Mouse (Mus musculus) forebrain, embryonic 14.5 days (tissue): ENCODE results near the gene Bcan. TPM values are rescaled to one million over a fixed set of nuclear protein-coding genes. Genes with fewer than 3 reads are reported as not detected.

Source experiments
- ATAC-seq: fragments of 200-750 bp; cut with Nextera tagmentation; 2 replicates; pipeline ENCODE4 v1.8.0; 2017; ENCODE audit warnings: mild to moderate bottlenecking, moderate library complexity
- DNase-seq: peaks from one replicate; pipeline ENCODE4 v3.0.0-alpha.2; 2015; ENCODE audit warnings: low spot score
- H3K27ac ChIP-seq: fragments of 300-500 bp; sonication (generic); 2 replicates; pipeline ENCODE4 v1.5.1; 2014; ENCODE audit warnings: low read depth, mild to moderate bottlenecking, control low read depth, low read length, moderate library complexity
- H3K27me3 ChIP-seq: fragments of 300-500 bp; sonication (generic); replicated peaks from 2 replicates; pipeline ENCODE4 v1.6.1; 2014; ENCODE audit warnings: low read length, control low read depth, mixed read lengths; ENCODE audit not compliant: control insufficient read depth, insufficient read depth
- H3K36me3 ChIP-seq: fragments of 300-500 bp; sonication (generic); 2 replicates; pipeline ENCODE4 v1.6.1; 2014; ENCODE audit warnings: low read length, control low read depth; ENCODE audit not compliant: control insufficient read depth, insufficient read depth
- H3K4me1 ChIP-seq: fragments of 300-500 bp; sonication (generic); 2 replicates; pipeline ENCODE4 v1.6.1; 2014; ENCODE audit warnings: antibody characterized with exemption, low read length, control low read depth; ENCODE audit not compliant: control insufficient read depth, insufficient read depth
- H3K4me2 ChIP-seq: fragments of 300-500 bp; sonication (generic); 2 replicates; pipeline ENCODE4 v1.6.1; 2014; ENCODE audit warnings: mild to moderate bottlenecking, control low read depth, low read length
- H3K4me3 ChIP-seq: fragments of 300-500 bp; sonication (generic); 2 replicates; pipeline ENCODE4 v1.5.1; 2014; ENCODE audit warnings: low read depth, low read length, control low read depth
- H3K9ac ChIP-seq: fragments of 300-500 bp; sonication (generic); 2 replicates; pipeline ENCODE4 v1.6.1; 2014; ENCODE audit warnings: mild to moderate bottlenecking, low read length, control low read depth, moderate library complexity
- H3K9me3 ChIP-seq: fragments of 300-500 bp; sonication (generic); replicated peaks from 2 replicates; pipeline ENCODE4 v1.6.1; 2016; ENCODE audit warnings: low read length, control low read depth, mixed read lengths; ENCODE audit not compliant: control insufficient read depth
- WGBS: fragments of 180-500 bp; shearing (Covaris S2); extraction: QIAGEN DNeasy Blood & Tissue Kit; methylation state at CpG from one replicate; pipeline ENCODE4 v1.1.7; 2014; 5-methylcytosine and 5-hydroxymethylcytosine counted together
- polyA plus RNA-seq: library from polyadenylated mRNA; unstranded; fragments of >200 nt; fragmentation: Nextera tagmentation; extraction: Ambion mirVana; gene quantifications from 2 replicates; pipeline ENCODE4 v1.2.1, GENCODE M21; 2014

Bcan gene
- polyA plus RNA-seq, 1 experiment from 2014 or later: 13.5 TPM

DNA sequence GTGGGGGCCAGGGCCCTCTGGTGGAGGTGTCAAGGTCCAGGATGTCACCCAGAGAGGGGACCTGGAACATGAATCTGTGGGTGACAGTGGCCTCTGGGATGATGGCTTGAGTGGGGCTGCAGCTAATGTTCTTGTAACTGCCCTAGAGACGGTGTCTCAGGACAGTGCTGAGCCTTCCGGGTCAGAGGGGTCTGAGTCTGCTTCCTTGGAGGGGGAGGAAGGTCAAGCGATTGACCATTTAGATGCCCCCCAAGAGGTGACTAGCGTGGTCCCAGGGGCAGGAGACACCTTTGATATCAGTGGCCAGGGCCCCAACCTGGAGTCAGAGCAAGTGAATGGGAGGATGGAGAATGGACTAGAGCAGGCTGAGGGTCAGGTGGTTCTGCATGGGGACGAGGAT, 20.5 kb downstream of the Bcan start:
- Histone ChIP-seq H3K9me3 (no peaks in the 10 kb centered on the region), H3K27me3 (no peaks in the 10 kb centered on the region), H3K4me3 (no peak overlapping the region), H3K4me1 (peaks cover 28% of the 10 kb centered on the region), H3K36me3 (peaks cover 40% of the 10 kb centered on the region), H3K4me2 (no peak overlapping the region), H3K9ac (no peak overlapping the region), H3K27ac (no peak overlapping the region)
- WGBS: 89% methylated on average over 5 of the region's 5 CpGs
- DNase-seq: no peak
- ATAC-seq: no peak

DNA sequence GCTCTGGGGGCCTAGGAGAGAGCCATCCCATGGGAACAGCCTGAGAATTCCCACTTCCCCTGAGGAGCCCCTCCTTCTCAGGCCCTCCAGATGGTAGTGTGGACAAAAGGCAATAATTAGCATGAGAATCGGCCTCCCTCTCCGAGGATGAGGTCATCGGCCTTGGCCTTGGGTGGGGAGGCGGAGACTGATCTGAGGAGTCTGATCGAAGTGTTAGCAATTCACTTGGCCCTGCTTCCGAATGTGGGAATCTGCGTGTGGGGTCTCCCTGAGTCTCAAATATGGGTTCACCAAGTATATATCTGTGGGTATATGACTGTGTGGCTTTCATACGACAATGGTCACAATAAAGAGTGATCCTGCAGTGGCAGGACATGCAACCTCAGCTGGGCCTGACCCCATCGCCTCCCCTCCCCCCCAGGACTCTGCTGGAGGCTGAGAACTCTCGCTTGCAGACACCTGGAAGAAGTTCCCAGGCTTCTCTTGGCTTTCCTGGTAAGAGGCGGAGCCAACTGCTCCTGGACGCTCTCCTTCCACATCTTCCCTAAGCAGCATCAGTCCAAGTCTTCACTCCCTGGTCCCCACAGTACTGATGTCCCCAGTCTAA, 25.5 kb downstream of the Bcan start:
- Histone ChIP-seq H3K4me3 (peak overlapping the region; percentile 67), H3K36me3 (peaks cover 37% of the 10 kb centered on the region), H3K9me3 (no peaks in the 10 kb centered on the region), H3K27ac (peak overlapping the region; percentile 94), H3K27me3 (no peaks in the 10 kb centered on the region), H3K4me2 (peak overlapping the region; percentile 94), H3K9ac (peak overlapping the region; percentile 84), H3K4me1 (peaks cover 31% of the 10 kb centered on the region)
- ATAC-seq: peak; percentile 82
- 2% methylated on average over 12 of the region's 12 CpGs for WGBS
- DNase-seq: peak; percentile 95

DNA sequence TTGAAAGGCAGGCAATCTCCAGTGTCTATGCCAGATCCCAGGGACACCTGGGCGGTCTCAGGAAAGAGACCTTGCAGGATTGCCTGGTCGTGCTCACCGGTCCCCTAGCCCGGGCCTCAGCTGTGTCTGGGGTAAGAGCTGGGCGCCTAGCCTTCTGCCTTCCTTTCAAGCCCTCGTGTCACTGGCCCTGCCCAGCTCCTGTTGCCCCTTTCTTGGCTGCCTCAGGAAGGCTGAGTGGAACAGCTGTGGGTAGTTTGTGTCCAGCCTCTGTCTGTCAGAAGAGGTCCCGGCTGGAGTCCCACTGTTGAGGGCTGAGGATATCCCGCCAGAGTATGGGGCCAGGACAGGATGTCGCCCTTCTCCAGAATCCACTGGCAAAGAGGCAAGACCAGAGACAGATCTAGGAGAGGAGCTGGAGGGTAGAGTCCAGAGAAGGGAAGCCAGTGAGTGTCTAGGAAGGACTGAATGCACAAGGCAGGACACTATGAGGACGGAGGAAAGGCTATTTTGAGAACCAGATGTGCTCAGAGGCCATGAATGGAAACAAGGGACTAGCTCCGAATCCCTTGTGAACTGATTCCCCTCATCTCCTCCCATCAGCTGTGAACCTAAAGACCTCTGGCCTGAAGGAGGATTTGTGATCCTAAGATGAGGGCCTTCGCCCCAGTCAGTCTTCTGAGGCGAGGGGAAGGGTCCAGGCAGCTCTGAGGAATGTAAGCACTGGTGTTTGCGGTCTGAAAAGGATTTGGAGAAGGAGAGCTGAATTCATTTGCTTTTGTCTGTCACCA, 26.2 kb downstream of the Bcan start:
- Histone ChIP-seq H3K27me3 (no peaks in the 10 kb centered on the region), H3K9me3 (no peaks in the 10 kb centered on the region), H3K4me1 (peaks cover 31% of the 10 kb centered on the region), H3K4me2 (peak overlapping the region; percentile 94), H3K4me3 (peak overlapping the region; percentile 67), H3K9ac (peak overlapping the region; percentile 84), H3K36me3 (peaks cover 32% of the 10 kb centered on the region), H3K27ac (peak overlapping the region; percentile 94)
- WGBS: 3% methylated on average over 14 of the region's 14 CpGs
- DNase-seq: no peak
- ATAC-seq: no peak

DNA sequence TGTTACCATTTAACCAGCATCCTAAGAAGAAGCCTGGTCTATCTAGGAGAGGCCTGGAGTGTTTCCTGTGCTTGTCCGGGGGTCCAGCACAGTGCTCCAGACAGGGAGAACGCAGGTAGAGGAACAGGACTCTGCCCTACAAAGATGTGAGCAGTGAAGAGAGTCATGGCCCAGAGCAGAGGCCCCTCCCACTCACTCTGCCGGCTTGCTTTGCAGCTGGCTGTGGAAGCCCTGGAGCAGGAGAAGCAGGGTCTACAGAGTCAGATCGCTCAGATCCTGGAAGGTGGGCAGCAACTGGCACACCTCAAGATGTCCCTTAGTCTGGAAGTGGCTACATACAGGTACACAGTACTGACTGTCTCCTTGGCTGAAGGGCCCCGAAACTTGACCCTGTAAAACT, 27.3 kb downstream of the Bcan start:
- peak overlapping the region; percentile 67 for H3K4me3 ChIP-seq
- H3K9ac ChIP-seq: peak overlapping the region; percentile 84
- H3K4me1 ChIP-seq: peaks cover 31% of the 10 kb centered on the region
- WGBS: 7% methylated on average over 5 of the region's 5 CpGs
- no peaks in the 10 kb centered on the region for H3K27me3 ChIP-seq
- DNase-seq (no peak), ATAC-seq (no peak)
- peak overlapping the region; percentile 94 for H3K27ac ChIP-seq
- peaks cover 23% of the 10 kb centered on the region for H3K36me3 ChIP-seq
- H3K4me2 ChIP-seq: peak overlapping the region; percentile 94
- no peaks in the 10 kb centered on the region for H3K9me3 ChIP-seq

DNA sequence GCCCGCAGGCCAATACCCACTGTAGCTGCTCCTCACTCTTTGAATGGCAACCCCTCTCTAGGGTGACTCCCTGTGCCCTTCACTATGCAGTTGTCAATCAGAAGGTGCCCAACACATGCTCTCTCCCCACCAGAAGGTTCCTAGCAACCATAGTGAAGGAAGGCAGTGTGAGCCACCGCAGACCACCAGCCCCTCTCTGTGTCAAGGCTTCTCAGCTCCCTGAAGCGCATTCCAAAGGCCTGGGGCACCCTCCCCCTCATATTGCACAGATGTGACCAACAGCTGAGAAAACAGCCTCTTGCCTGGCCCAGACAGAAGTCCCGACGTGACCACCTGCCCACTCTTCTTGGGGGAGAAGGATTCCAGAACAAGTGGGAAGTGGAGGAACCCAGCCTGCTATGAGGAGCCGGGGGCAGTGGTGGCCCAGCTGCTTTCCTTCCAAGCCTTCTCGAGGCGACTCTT, 27.8 kb downstream of the Bcan start:
- Histone ChIP-seq H3K27me3 (no peaks in the 10 kb centered on the region), H3K4me1 (peaks cover 31% of the 10 kb centered on the region), H3K36me3 (peaks cover 20% of the 10 kb centered on the region), H3K4me2 (peak overlapping the region; percentile 94), H3K4me3 (peak overlapping the region; percentile 67), H3K9ac (peak overlapping the region; percentile 84), H3K27ac (peak overlapping the region; percentile 94), H3K9me3 (no peaks in the 10 kb centered on the region)
- DNase-seq (no peak), ATAC-seq (no peak)
- 2% methylated on average over 8 of the region's 8 CpGs for WGBS

DNA sequence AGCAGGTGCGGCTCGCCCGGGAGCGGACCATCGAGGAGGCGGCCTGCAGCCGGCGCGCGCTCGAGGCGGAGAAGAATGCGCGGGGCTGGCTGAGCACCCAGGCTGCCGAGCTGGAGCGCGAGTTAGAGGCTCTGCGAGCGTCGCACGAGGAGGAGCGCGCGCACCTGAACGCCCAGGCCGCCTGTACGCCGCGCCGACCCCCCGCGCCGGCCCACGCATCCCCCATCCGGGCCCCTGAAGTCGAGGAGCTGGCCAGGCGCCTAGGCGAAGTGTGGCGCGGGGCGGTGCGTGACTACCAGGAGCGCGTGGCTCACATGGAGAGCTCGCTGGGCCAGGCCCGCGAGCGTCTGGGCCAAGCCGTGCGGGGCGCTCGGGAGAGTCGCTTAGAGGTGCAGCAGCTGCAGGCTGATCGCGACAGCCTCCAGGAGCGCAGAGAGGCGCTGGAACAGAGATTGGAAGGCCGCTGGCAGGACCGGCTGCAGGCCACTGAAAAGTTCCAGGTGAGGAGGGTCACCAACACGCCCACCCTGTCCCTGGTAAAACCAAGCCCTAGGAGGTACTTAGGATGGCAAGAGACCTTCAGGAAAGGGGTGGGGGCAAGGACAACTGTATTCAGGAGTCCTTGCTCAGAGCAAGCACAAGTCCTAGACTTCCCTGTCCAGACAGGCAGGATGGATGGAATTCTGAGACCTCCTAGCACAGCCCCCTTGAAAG, 28.4 kb downstream of the Bcan start:
- H3K4me2 ChIP-seq: peak overlapping the region; percentile 94
- DNase-seq: peak; percentile 48
- no peaks in the 10 kb centered on the region for H3K9me3 ChIP-seq
- H3K27me3 ChIP-seq: no peaks in the 10 kb centered on the region
- under 1% methylated on average over 60 of the region's 60 CpGs for WGBS
- ATAC-seq: peak; percentile 15; the same call in 1 of the 2 replicates
- H3K36me3 ChIP-seq: peaks cover 14% of the 10 kb centered on the region
- peak overlapping the region; percentile 67 for H3K4me3 ChIP-seq
- H3K4me1 ChIP-seq: peaks cover 31% of the 10 kb centered on the region
- peak overlapping the region; percentile 94 for H3K27ac ChIP-seq
- peak overlapping the region; percentile 84 for H3K9ac ChIP-seq

DNA sequence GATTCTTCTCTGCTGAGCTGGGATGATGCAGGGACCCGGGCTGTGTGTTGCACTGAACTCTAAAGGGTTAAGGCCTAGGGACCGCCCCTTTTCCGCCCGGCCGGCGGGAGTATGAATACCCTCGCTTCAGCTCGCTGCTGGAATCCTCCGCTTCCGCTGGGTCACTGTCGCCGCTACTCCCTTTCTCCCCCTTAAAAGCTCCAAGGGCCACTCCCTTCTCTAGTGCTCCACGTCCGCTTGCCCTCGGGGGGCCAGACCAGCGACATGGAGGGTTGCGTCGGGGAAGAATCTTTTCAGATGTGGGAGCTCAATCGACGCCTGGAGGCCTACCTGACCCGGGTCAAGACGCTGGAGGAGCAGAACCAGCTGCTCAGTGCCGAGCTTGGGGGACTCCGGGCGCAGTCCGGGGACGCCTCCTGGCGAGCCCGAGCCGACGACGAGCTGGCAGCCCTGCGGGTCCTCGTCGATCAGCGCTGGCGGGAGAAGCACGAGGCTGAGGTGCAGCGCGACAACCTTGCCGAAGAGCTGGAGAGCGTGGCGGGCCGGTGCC, 29.0 kb downstream of the Bcan start, which contains the start of gene Nes:
TSS of gene Nes (plus strand) at position 140 of the 550 bp plus-strand sequence.
- peaks cover 31% of the 10 kb centered on the region for H3K4me1 ChIP-seq
- ATAC-seq (peak; percentile 74), DNase-seq (peak; percentile 93)
- peak within 1 kb of the TSS; percentile 84 for H3K9ac ChIP-seq
- H3K27me3 ChIP-seq: no peaks in the 10 kb centered on the region
- H3K4me3 ChIP-seq: peak within 1 kb of the TSS; percentile 67
- peak within 1 kb of the TSS; percentile 94 for H3K4me2 ChIP-seq
- WGBS: under 1% methylated on average over 43 of the region's 44 CpGs
- H3K9me3 ChIP-seq: no peaks in the 10 kb centered on the region
- H3K36me3 ChIP-seq: peaks cover 9% of the 10 kb centered on the region
- peak within 1 kb of the TSS; percentile 94 for H3K27ac ChIP-seq

DNA sequence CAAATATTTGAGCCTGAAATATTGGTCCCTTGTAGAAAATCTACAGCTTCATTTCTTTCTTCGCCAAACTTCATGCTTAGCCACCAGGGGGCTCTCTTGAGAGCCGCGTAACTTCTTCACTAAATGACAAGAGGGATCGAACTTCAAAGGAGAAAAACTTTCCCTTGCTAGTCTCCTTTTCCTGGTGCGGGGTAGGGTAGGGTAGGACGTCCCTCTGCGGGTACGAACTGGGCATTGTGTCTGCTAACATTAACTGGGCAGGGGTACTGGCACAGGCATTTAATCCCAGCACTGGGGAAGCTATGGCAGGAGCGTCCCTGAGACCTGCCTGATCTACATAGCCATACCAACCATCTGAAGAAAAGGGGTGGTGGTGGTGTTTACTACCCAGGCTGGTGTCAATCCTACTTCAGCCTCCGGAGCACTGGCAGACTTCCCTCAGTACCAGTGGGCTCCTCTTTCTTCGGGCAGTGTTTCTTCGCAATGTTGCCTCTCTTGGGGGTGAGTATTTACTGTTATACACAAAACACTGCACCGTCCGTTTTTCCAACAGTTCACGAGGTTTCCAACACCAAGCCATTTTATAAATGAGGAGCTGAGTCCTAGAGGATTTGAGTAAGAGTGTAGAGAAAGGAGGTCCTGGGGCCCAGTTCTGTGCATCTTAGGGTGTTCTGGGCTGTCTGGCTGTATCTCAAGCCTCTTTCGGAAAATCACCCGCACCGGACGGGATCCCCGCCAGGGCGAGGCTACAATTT, 29.7 kb downstream of the Bcan start:
- Histone ChIP-seq H3K9ac (peak overlapping the region; percentile 84), H3K4me3 (peak overlapping the region; percentile 67), H3K27me3 (no peaks in the 10 kb centered on the region), H3K27ac (peak overlapping the region; percentile 56; the same call in 1 of the 2 replicates), H3K9me3 (no peaks in the 10 kb centered on the region), H3K4me1 (peaks cover 31% of the 10 kb centered on the region), H3K4me2 (peak overlapping the region; percentile 94), H3K36me3 (peaks cover 3% of the 10 kb centered on the region)
- 0% methylated on average over 21 of the region's 21 CpGs for WGBS
- DNase-seq: peak; percentile 87
- peak; percentile 6; the same call in 1 of the 2 replicates for ATAC-seq
